Comparison of ENCODE assay signal across 7 mouse cellular contexts in the genomic region with DNA sequence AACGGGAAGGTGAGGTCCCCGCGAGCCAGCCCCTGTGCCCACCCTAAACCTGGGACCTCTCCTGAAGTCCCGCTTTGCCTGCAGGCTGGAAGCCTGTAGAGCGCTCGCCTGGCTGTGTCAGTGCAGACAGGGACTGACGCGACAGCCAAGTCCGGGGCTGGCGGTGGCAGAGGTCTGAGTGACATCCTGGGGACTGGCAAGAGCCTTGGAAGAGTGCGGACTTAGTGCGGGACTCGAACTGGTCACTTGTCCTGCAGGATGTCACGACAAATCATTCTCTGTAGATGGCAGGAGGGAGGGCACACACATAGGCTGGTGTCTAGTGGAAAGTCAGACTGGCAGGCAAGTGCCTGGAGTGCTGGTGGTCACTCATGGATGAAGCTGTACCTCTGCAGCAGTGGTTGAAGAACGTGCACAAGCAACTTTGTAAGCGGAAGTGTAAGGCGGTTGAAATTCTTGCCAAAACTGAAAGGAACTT. TPM values are rescaled to one million over a fixed set of nuclear protein-coding genes. Genes with fewer than 3 reads are reported as not detected.
A peak's percentile ranks its signal among the peaks of the same experiment; 100 is the strongest.
DNase-seq lines count a peak whose midpoint lies in the region; ATAC-seq lines count a peak whose summit lies in the region.

No protein-coding gene starts in this region.

- peak overlapping the region; percentile 67 for H3K27ac ChIP-seq in brown adipose tissue, adult 24 weeks (replicated peaks; ENCODE audit: low read depth, low read length)
- peak overlapping the region; percentile 77 for H3K27ac ChIP-seq in liver, embryonic 11.5 days (ENCODE audit: low read depth, low read length)
- H3K27ac ChIP-seq in neural tube, embryonic 15.5 days (replicated peaks) = peak overlapping the region; percentile 87

- WGBS in liver, embryonic 11.5 days = under 1% methylated on average over 17 of the region's 17 CpGs
- WGBS in neural tube, embryonic 15.5 days = 4% methylated on average over 17 of the region's 17 CpGs

- peaks cover 14% of the 10 kb centered on the region for H3K36me3 ChIP-seq in liver, embryonic 11.5 days (ENCODE audit: control insufficient read depth, insufficient read depth, low read length)
- peaks cover 15% of the 10 kb centered on the region for H3K36me3 ChIP-seq in neural tube, embryonic 15.5 days

- peaks cover 5% of the 10 kb centered on the region; the same call in 1 of the 2 replicates for H3K4me1 ChIP-seq in brown adipose tissue, adult 24 weeks (ENCODE audit: control insufficient read depth, insufficient read depth, insufficient read length, low read length)
- no peaks in the 10 kb centered on the region; the same call in 1 of the 2 replicates for H3K4me1 ChIP-seq in liver, embryonic 11.5 days (replicated peaks; ENCODE audit: control insufficient read depth, insufficient read depth, low read length)
- peaks cover 15% of the 10 kb centered on the region for H3K4me1 ChIP-seq in neural tube, embryonic 15.5 days

- H3K9me3 ChIP-seq in liver, embryonic 11.5 days (ENCODE audit: control insufficient read depth, low read length) = no peaks in the 10 kb centered on the region
- H3K9me3 ChIP-seq in neural tube, embryonic 15.5 days (replicated peaks) = no peaks in the 10 kb centered on the region

- peak overlapping the region; percentile 73 for H3K4me2 ChIP-seq in liver, embryonic 11.5 days
- peak overlapping the region; percentile 80 for H3K4me2 ChIP-seq in neural tube, embryonic 15.5 days

- DNase-seq in retina, adult 2 months (ENCODE audit: low read depth, low spot score) = peak; percentile 4
- no peak for DNase-seq in retina, embryonic 14.5 days (ENCODE audit: low spot score)
- DNase-seq in forelimb bud, embryonic 11.5 days (ENCODE audit: low read depth, low spot score) = peak; percentile 25
- DNase-seq in liver, embryonic 11.5 days (ENCODE audit: low spot score) = peak; percentile 63
- DNase-seq in right cerebral cortex, adult 18-20 months = no peak

- peak overlapping the region; percentile 91 for H3K4me3 ChIP-seq in brown adipose tissue, adult 24 weeks (ENCODE audit: insufficient read depth, low read depth, low read length)
- peak overlapping the region; percentile 94 for H3K4me3 ChIP-seq in liver, embryonic 11.5 days (ENCODE audit: low read depth, low read length)
- H3K4me3 ChIP-seq in neural tube, embryonic 15.5 days (replicated peaks) = peak overlapping the region; percentile 73

- peak; percentile 80 for ATAC-seq in liver, embryonic 11.5 days (replicated peaks; ENCODE audit: low FRiP score)
- peak; percentile 84 for ATAC-seq in neural tube, embryonic 15.5 days (ENCODE audit: low FRiP score)

- H3K9ac ChIP-seq in liver, embryonic 11.5 days (ENCODE audit: low read depth, low read length) = peak overlapping the region; percentile 85
- H3K9ac ChIP-seq in neural tube, embryonic 15.5 days (replicated peaks) = peak overlapping the region; percentile 86

- no peaks in the 10 kb centered on the region for H3K27me3 ChIP-seq in liver, embryonic 11.5 days (replicated peaks; ENCODE audit: control insufficient read depth, insufficient read depth, low read length)
- no peaks in the 10 kb centered on the region for H3K27me3 ChIP-seq in neural tube, embryonic 15.5 days (replicated peaks)

RNA-seq across cellular contexts. Expression of a gene that starts 0.5 kb away (rescaled TPM):
- 55.1 and 58.8 TPM in 2 replicates for polyA plus RNA-seq in brown adipose tissue, adult 24 weeks (2012; ENCODE audit: insufficient read depth, insufficient read length, missing spikeins)
- 109 and 119 TPM in 2 replicates for polyA plus RNA-seq in liver, embryonic 11.5 days (2014; fragmentation: Nextera tagmentation; extraction: Ambion mirVana)
- polyA plus RNA-seq in neural tube, embryonic 15.5 days (2015; fragmentation: Nextera tagmentation; extraction: Ambion mirVana) = 90.0 and 98.6 TPM in 2 replicates

Comparison
In these comparisons a context has a peak if more than half of its experiments do, and no peak if none do; other contexts are left out.
1. DNase-seq: peak in retina, adult 2 months (single experiment), forelimb bud, embryonic 11.5 days (single experiment) and liver, embryonic 11.5 days (single experiment); none in retina, embryonic 14.5 days (single experiment) and right cerebral cortex, adult 18-20 months (single experiment).
2. Peak in every context shown above with its lines, with median percentiles within 50 percentile points of each other: H3K27ac ChIP-seq and H3K4me3 ChIP-seq.